Comparison of ENCODE assay signal across 10 mouse cellular contexts in genomic region chr13:99560674-99561639, GRCm38 (mm10). TPM values are rescaled to one million over a fixed set of nuclear protein-coding genes. Genes with fewer than 3 reads are reported as not detected.
DNase-seq lines count a peak whose midpoint lies in the region; ATAC-seq and TF ChIP-seq lines count a peak whose summit lies in the region.
"Had no signal": no experiment of that assay in that cellular context is flagged by ENCODE, and none has a peak within 500 bp of the region (broad histone marks: within the 10 kb centered on the region; RNA-seq: fewer than 3 reads in every experiment).

No protein-coding gene starts in this region.

- peaks cover 24% of the 10 kb centered on the region for H3K4me1 ChIP-seq in forebrain, embryonic 16.5 days (replicated peaks; ENCODE audit: control insufficient read depth, insufficient read depth, low read length)
- H3K4me1 ChIP-seq in midbrain, embryonic 14.5 days (ENCODE audit: control insufficient read depth, insufficient read depth, low read length) = peaks cover 22% of the 10 kb centered on the region

- H3K36me3 ChIP-seq in forebrain, embryonic 16.5 days (ENCODE audit: control insufficient read depth, insufficient read depth) = no peaks in the 10 kb centered on the region
- no peaks in the 10 kb centered on the region for H3K36me3 ChIP-seq in midbrain, embryonic 14.5 days (ENCODE audit: control insufficient read depth, insufficient read depth, low read length)
- H3K36me3 ChIP-seq: embryonic facial prominence, embryonic 12.5 days had no signal

- 26% methylated on average over 13 of the region's 13 CpGs for WGBS in forebrain, embryonic 16.5 days
- WGBS in midbrain, embryonic 14.5 days = 39% methylated on average over 13 of the region's 13 CpGs

- H3K4me2 ChIP-seq in forebrain, embryonic 16.5 days (ENCODE audit: low read length) = no peak overlapping the region
- H3K4me2 ChIP-seq in midbrain, embryonic 14.5 days (ENCODE audit: low read length) = no peak overlapping the region
- H3K4me2 ChIP-seq: embryonic facial prominence, embryonic 12.5 days had no signal

- 0 out of 2 replicates have a peak, but pooled peaks have one; percentile 32 for ATAC-seq in forebrain, embryonic 16.5 days
- no peak; the same call in 1 of the 2 replicates for ATAC-seq in midbrain, embryonic 14.5 days (ENCODE audit: low FRiP score, low TSS enrichment)
- no peak for ATAC-seq in erythroblast, adult 5-6 weeks (replicated peaks; ENCODE audit: low FRiP score, poor library complexity, severe bottlenecking)
- ATAC-seq: intestine, postnatal 0 days had no signal

- DNase-seq in layer of hippocampus, adult 11-12 months (ENCODE audit: low spot score) = peak; percentile 27
- no peak for DNase-seq in layer of hippocampus, postnatal 25 days (ENCODE audit: extremely low spot score in 1 of 2, low spot score in 1 of 2)
- peak; percentile 79 for DNase-seq in brain, embryonic 14.5 days (ENCODE audit: low read depth)
- peak; percentile 70 for DNase-seq in midbrain, embryonic 14.5 days
- no peak for DNase-seq in kidney, adult 18-20 months
- no peak for DNase-seq in thymus, postnatal 4 days

- H3K27ac ChIP-seq in forebrain, embryonic 16.5 days (ENCODE audit: low read length) = 0 out of 2 replicates have a peak overlapping the region, but pooled peaks have one; percentile 23
- peak overlapping the region; percentile 63 for H3K27ac ChIP-seq in midbrain, embryonic 14.5 days (replicated peaks; ENCODE audit: low read depth, low read length)
- H3K27ac ChIP-seq: embryonic facial prominence, embryonic 12.5 days had no signal

- no peaks in the 10 kb centered on the region for H3K9me3 ChIP-seq in forebrain, embryonic 16.5 days (ENCODE audit: control insufficient read depth, low read length)
- no peaks in the 10 kb centered on the region for H3K9me3 ChIP-seq in midbrain, embryonic 14.5 days (ENCODE audit: control insufficient read depth, low read length)
- H3K9me3 ChIP-seq: embryonic facial prominence, embryonic 12.5 days had no signal

- H3K4me3 ChIP-seq in forebrain, embryonic 16.5 days (replicated peaks; ENCODE audit: low read length) = no peak overlapping the region
- H3K4me3 ChIP-seq in midbrain, embryonic 14.5 days (replicated peaks; ENCODE audit: low read depth, low read length) = no peak overlapping the region
- H3K4me3 ChIP-seq: embryonic facial prominence, embryonic 12.5 days had no signal

- TF ChIP-seq POLR2A in brain, embryonic 14.5 days (IDR thresholded peaks at IDR 0.05; ENCODE audit: borderline replicate concordance, extremely low read depth, insufficient read depth, insufficient read length, poor library complexity, severe bottlenecking) = no peak

- H3K9ac ChIP-seq in forebrain, embryonic 16.5 days (replicated peaks; ENCODE audit: low read depth, low read length) = no peak overlapping the region
- H3K9ac ChIP-seq in midbrain, embryonic 14.5 days (replicated peaks; ENCODE audit: low read length) = peak overlapping the region; percentile 29
- H3K9ac ChIP-seq: embryonic facial prominence, embryonic 12.5 days had no signal

- no peak for TF ChIP-seq CTCF in brain, embryonic 14.5 days (IDR thresholded peaks at IDR 0.05; ENCODE audit: borderline replicate concordance, extremely low read depth, insufficient read depth, insufficient read length)

- H3K27me3 ChIP-seq in forebrain, embryonic 16.5 days (replicated peaks; ENCODE audit: control insufficient read depth, insufficient read depth, low read length) = no peaks in the 10 kb centered on the region
- H3K27me3 ChIP-seq in midbrain, embryonic 14.5 days (ENCODE audit: control insufficient read depth, insufficient read depth, low read length) = no peaks in the 10 kb centered on the region
- H3K27me3 ChIP-seq: embryonic facial prominence, embryonic 12.5 days had no signal

RNA-seq across cellular contexts. Expression of gene Map1b, which starts 44.6 kb away (rescaled TPM):
- 100 to 1,000 TPM; 620 to 712 TPM for total RNA-seq in layer of hippocampus, postnatal 25 days (2021)
- polyA plus RNA-seq in brain, embryonic 14.5 days (2012; rRNA removed) = 124 and 338 TPM in 2 replicates
- polyA plus RNA-seq in forebrain, embryonic 16.5 days (2015; fragmentation: Nextera tagmentation; extraction: Ambion mirVana) = 1,972 and 2,055 TPM in 2 replicates
- 2,111 and 2,470 TPM in 2 replicates for polyA plus RNA-seq in midbrain, embryonic 14.5 days (2014; fragmentation: Nextera tagmentation; extraction: Ambion mirVana)
- not detected in 2 replicates for total RNA-seq in erythroblast, adult 5-6 weeks (2015; ENCODE audit: low replicate concordance)
- 0.17 and 0.28 TPM in 2 replicates for total RNA-seq in erythroblast, adult 5-6 weeks (2017; ENCODE audit: low replicate concordance)

Comparison
In these comparisons a context has a peak if more than half of its experiments do, and no peak if none do; other contexts are left out.
1. DNase-seq: peak in layer of hippocampus, adult 11-12 months (single experiment), brain, embryonic 14.5 days (single experiment) and midbrain, embryonic 14.5 days (single experiment); none in layer of hippocampus, postnatal 25 days (0 of 2), kidney, adult 18-20 months (single experiment) and thymus, postnatal 4 days (single experiment).